Mouse (Mus musculus) midbrain, embryonic 14.5 days (tissue): ENCODE measurements around the gene Slamf8. TPM values are rescaled to one million over a fixed set of nuclear protein-coding genes. Genes with fewer than 3 reads are reported as not detected.

ENCODE experiments used
- ATAC-seq: fragments of 200-750 bp; cut with Nextera tagmentation; 2 replicates; pipeline ENCODE4 v1.8.0; 2017; ENCODE audit warnings: moderate number of reproducible peaks, moderate library complexity; ENCODE audit not compliant: low FRiP score, low TSS enrichment
- DNase-seq: peaks from one replicate; pipeline ENCODE4 v3.0.0-alpha.2; 2015
- H3K27ac ChIP-seq: fragments of 300-500 bp; sonication (generic); replicated peaks from 2 replicates; pipeline ENCODE4 v1.5.1; 2014; ENCODE audit warnings: mild to moderate bottlenecking, low read depth, low read length, moderate library complexity
- H3K27me3 ChIP-seq: fragments of 300-500 bp; sonication (generic); 2 replicates; pipeline ENCODE4 v1.6.1; 2014; ENCODE audit warnings: low read length, control low read depth, mixed read lengths; ENCODE audit not compliant: control insufficient read depth, insufficient read depth
- H3K36me3 ChIP-seq: fragments of 300-500 bp; sonication (generic); 2 replicates; pipeline ENCODE4 v1.6.1; 2014; ENCODE audit warnings: low read length, control low read depth; ENCODE audit not compliant: control insufficient read depth, insufficient read depth
- H3K4me1 ChIP-seq: fragments of 300-500 bp; sonication (generic); 2 replicates; pipeline ENCODE4 v1.6.1; 2014; ENCODE audit warnings: mild to moderate bottlenecking, antibody characterized with exemption, low read length, control low read depth; ENCODE audit not compliant: control insufficient read depth, insufficient read depth
- H3K4me2 ChIP-seq: fragments of 300-500 bp; sonication (generic); 2 replicates; pipeline ENCODE4 v1.6.1; 2014; ENCODE audit warnings: mild to moderate bottlenecking, low read length, moderate library complexity
- H3K4me3 ChIP-seq: fragments of 300-500 bp; sonication (generic); replicated peaks from 2 replicates; pipeline ENCODE4 v1.5.1; 2014; ENCODE audit warnings: low read depth, low read length
- H3K9ac ChIP-seq: fragments of 300-500 bp; sonication (generic); replicated peaks from 2 replicates; pipeline ENCODE4 v1.6.1; 2014; ENCODE audit warnings: mild to moderate bottlenecking, low read length, moderate library complexity
- H3K9me3 ChIP-seq: fragments of 300-500 bp; sonication (generic); 2 replicates; pipeline ENCODE4 v1.6.1; 2016; ENCODE audit warnings: low read length, control low read depth, mixed read lengths; ENCODE audit not compliant: control insufficient read depth
- WGBS: fragments of 180-500 bp; shearing (Covaris S2); extraction: QIAGEN DNeasy Blood & Tissue Kit; methylation state at CpG from one replicate; pipeline ENCODE4 v1.1.7; 2014; 5-methylcytosine and 5-hydroxymethylcytosine counted together
- polyA plus RNA-seq: library from polyadenylated mRNA; unstranded; fragments of >200 nt; fragmentation: Nextera tagmentation; extraction: Ambion mirVana; gene quantifications from 2 replicates; pipeline ENCODE4 v1.2.1, GENCODE M21; 2014

The Slamf8 gene
- polyA plus RNA-seq, 1 experiment from 2014 or later = 0.42 TPM

DNA sequence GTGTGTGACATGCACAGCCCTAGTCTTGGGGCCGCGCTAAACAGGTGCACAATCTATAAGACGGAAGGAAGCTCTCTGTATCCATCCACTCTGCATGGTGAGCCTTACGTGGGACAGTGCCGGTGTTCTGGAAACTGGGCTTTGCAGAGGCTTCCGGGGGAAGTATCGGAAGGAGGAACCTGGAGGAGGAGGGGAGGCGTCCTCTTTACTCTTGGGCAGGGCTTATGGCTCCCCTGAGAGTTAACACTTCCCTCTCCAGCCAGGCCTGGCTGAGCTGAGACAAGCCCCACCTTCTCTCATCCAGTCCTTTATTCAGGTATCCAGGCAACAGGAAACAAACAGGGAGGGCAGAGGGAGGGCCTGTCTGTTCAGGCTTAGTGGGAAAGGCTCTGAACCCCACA, 39.8 kb downstream of the Slamf8 start:
- Histone ChIP-seq H3K9me3 (no peaks in the 10 kb centered on the region), H3K27ac (peak overlapping the region; percentile 38), H3K4me3 (peak overlapping the region; percentile 42), H3K4me2 (peak overlapping the region; percentile 62), H3K9ac (peak overlapping the region; percentile 45), H3K4me1 (peaks cover 22% of the 10 kb centered on the region), H3K36me3 (no peaks in the 10 kb centered on the region), H3K27me3 (no peaks in the 10 kb centered on the region)
- WGBS = under 1% methylated on average over 8 of the region's 8 CpGs
- DNase-seq (peak; percentile 81), ATAC-seq (peak; percentile 82)

DNA sequence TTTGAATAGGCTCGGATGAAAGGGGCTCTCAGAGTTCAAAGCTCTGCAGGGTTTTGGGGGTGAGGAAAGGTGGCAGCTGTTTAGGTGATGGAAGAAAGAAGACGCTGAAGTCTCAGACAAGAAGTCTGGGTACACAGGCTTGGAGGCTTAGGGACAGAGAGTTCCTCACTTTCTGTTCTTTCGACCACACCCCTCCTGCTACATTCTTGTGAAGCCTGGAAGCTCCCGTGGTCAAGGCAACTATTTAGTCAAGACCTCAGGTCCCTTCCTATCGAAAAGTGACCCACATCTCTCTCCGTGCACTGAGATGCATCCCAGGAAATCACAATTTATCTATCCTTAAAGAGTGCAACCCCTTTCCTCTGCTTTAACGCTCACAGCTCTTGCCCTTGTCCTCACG, 40.7 kb downstream of the Slamf8 start:
- DNase-seq = no peak
- Histone ChIP-seq H3K27ac (no peak overlapping the region), H3K4me3 (peak overlapping the region; percentile 42), H3K4me1 (peaks cover 22% of the 10 kb centered on the region), H3K36me3 (no peaks in the 10 kb centered on the region), H3K9me3 (no peaks in the 10 kb centered on the region), H3K4me2 (peak overlapping the region; percentile 62), H3K27me3 (no peaks in the 10 kb centered on the region), H3K9ac (peak overlapping the region; percentile 45; the same call in 1 of the 2 replicates)
- 4% methylated on average over 8 of the region's 8 CpGs for WGBS
- no peak for ATAC-seq

DNA sequence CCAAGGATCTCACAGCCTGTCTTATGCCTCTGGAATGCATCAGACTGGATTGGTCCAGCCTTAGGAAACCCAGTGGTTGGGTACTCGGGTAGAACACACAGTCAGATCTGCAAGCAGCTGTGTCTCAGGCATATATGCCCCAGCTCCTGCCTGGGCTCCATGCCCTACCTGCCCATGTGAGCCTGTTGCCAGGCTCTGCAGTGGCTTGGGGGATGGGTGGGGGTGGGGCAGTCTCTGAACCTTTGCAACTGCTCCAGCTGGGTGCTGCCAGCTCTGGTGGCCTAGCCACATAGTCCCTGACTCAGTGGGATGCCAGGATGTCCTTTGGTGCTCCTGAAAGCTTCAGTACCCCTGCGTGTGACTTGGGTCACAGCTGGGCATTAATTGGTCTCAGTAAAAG, 41.1 kb downstream of the Slamf8 start:
- Histone ChIP-seq H3K4me2 (peak overlapping the region; percentile 62), H3K9ac (no peak overlapping the region), H3K9me3 (no peaks in the 10 kb centered on the region), H3K36me3 (no peaks in the 10 kb centered on the region), H3K27ac (no peak overlapping the region), H3K27me3 (no peaks in the 10 kb centered on the region), H3K4me1 (peaks cover 22% of the 10 kb centered on the region), H3K4me3 (no peak overlapping the region)
- ATAC-seq = no peak
- no peak for DNase-seq
- 14% methylated on average over 2 of the region's 2 CpGs for WGBS

DNA sequence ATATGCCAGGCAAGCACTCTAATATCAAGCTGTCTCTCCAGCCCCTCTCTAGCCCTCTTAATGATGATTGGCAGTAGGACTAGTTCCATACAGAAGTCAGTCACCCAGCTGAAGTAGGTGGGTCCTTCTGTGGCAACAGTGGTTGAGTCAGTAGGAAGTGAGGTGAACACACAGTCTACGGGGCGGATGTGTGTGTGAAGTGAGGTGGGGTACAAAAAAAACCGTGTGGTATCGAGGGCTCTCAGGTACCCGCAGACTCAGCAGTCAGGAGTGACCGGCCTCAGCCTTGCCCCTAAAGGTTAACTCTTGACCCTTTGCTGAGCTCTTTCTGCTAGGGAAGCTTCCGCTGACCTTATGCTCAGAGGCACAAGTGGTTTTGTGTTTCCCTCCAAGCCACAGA, 41.9 kb downstream of the Slamf8 start:
- no peaks in the 10 kb centered on the region for H3K36me3 ChIP-seq
- 50% methylated on average over 7 of the region's 7 CpGs for WGBS
- no peak overlapping the region for H3K9ac ChIP-seq
- DNase-seq (no peak), ATAC-seq (no peak)
- peaks cover 22% of the 10 kb centered on the region for H3K4me1 ChIP-seq
- no peaks in the 10 kb centered on the region for H3K9me3 ChIP-seq
- H3K27ac ChIP-seq = no peak overlapping the region
- H3K4me2 ChIP-seq = no peak overlapping the region
- no peak overlapping the region for H3K4me3 ChIP-seq
- no peaks in the 10 kb centered on the region for H3K27me3 ChIP-seq

GRCm38 (mm10) chr1:172546062-172546461, 44.3 kb downstream of the Slamf8 start:
- no peaks in the 10 kb centered on the region for H3K27me3 ChIP-seq
- 85% methylated on average over 4 of the region's 4 CpGs for WGBS
- ATAC-seq (no peak), DNase-seq (no peak)
- H3K4me3 ChIP-seq = no peak overlapping the region
- no peak overlapping the region for H3K27ac ChIP-seq
- H3K9me3 ChIP-seq = no peaks in the 10 kb centered on the region
- H3K4me1 ChIP-seq = peaks cover 18% of the 10 kb centered on the region
- no peaks in the 10 kb centered on the region for H3K36me3 ChIP-seq
- H3K9ac ChIP-seq = no peak overlapping the region
- no peak overlapping the region for H3K4me2 ChIP-seq

- DNase-seq (peak; percentile 44), ATAC-seq (no peak)
- no peaks in the 10 kb centered on the region for H3K27me3 ChIP-seq
- no peak overlapping the region for H3K4me2 ChIP-seq
- no peak overlapping the region for H3K4me3 ChIP-seq
- H3K27ac ChIP-seq = peak overlapping the region; percentile 65
- H3K9me3 ChIP-seq = no peaks in the 10 kb centered on the region
- 35% methylated on average over 11 of the region's 11 CpGs for WGBS
- H3K4me1 ChIP-seq = peaks cover 8% of the 10 kb centered on the region; the same call in 1 of the 2 replicates
- H3K36me3 ChIP-seq = no peaks in the 10 kb centered on the region
- H3K9ac ChIP-seq = no peak overlapping the region
Observed at GRCm38 (mm10) chr1:172540283-172540820, 50.0 kb downstream of the Slamf8 start.

DNA sequence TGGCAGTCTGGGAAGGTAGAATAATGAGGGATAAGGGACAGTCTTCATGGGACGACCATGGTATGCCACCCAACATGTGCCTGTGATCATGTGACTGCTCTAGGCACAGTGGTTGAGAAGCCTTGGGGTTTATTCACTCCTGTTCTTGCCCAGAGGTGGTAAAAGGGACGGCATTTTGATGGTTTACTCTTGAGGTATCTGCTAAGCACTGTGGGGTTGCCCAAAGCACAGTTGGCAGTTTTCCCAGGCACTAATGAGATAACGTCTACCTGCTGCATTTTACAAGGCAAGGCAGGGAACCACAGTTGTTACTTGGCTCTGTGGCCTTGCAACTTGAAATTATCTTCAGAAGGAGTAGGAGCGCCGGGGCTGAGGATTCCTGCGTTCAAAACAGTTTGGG, 50.5 kb downstream of the Slamf8 start:
- Histone ChIP-seq H3K4me3 (no peak overlapping the region), H3K9ac (no peak overlapping the region), H3K4me1 (peaks cover 8% of the 10 kb centered on the region; the same call in 1 of the 2 replicates), H3K4me2 (no peak overlapping the region), H3K27me3 (no peaks in the 10 kb centered on the region), H3K36me3 (no peaks in the 10 kb centered on the region), H3K9me3 (no peaks in the 10 kb centered on the region), H3K27ac (peak overlapping the region; percentile 65)
- peak; percentile 27 for DNase-seq
- ATAC-seq = peak; percentile 28; the same call in 1 of the 2 replicates
- 52% methylated on average over 6 of the region's 6 CpGs for WGBS

DNA sequence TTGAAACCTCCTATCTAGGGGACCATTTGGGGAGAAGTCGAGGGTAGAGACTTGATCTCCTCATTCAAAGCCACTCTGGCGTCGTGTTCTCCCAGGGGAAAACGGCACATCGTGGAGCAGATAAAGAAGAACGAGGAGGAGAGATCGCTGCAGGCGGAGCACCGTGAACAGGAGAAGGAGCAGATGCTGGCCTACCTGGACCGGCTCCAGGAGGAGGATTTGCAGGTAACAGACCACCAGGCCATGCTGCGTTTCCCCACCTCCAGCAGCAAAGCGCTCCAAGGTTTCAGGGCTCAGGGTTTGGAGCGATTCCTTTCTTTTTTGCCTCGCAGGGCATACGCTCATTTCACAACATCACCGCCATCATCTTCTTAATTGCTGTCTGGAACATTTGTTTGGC, 55.3 kb downstream of the Slamf8 start:
- no peak overlapping the region for H3K27ac ChIP-seq
- H3K36me3 ChIP-seq = no peaks in the 10 kb centered on the region
- H3K9ac ChIP-seq = no peak overlapping the region
- WGBS = 79% methylated on average over 16 of the region's 16 CpGs
- no peaks in the 10 kb centered on the region for H3K9me3 ChIP-seq
- DNase-seq (no peak), ATAC-seq (no peak)
- no peaks in the 10 kb centered on the region; the same call in 1 of the 2 replicates for H3K27me3 ChIP-seq
- peaks cover 18% of the 10 kb centered on the region for H3K4me1 ChIP-seq
- no peak overlapping the region for H3K4me2 ChIP-seq
- H3K4me3 ChIP-seq = no peak overlapping the region

DNA sequence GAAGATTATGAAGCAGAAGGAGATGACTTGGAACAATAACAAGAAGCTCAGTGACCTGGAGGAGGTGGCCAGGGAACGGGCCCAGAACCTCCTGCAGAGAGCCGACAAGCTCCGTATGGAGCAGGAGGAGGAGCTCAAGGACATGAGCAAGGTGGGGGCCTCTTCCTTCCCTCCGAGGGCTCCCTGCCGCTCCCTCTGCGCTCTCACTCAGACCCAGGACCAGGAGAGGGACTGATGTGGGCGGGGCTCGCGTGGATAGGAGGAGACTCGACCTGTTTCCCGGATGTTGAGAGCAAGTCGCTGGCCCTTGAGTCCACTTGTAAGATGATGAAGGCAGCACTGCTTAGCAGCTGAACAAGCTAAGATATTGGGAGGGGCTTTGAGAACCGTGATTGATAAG, 57.8 kb downstream of the Slamf8 start:
- H3K9me3 ChIP-seq = no peaks in the 10 kb centered on the region
- DNase-seq = peak; percentile 71
- H3K36me3 ChIP-seq = no peaks in the 10 kb centered on the region
- H3K4me3 ChIP-seq = peak overlapping the region; percentile 18; the same call in 1 of the 2 replicates
- H3K27ac ChIP-seq = no peak overlapping the region
- peaks cover 13% of the 10 kb centered on the region for H3K4me1 ChIP-seq
- H3K27me3 ChIP-seq = no peaks in the 10 kb centered on the region; the same call in 1 of the 2 replicates
- H3K4me2 ChIP-seq = peak overlapping the region; percentile 43
- H3K9ac ChIP-seq = 0 out of 2 replicates have a peak overlapping the region, but pooled peaks have one; percentile 1
- 1% methylated on average over 13 of the region's 13 CpGs for WGBS
- ATAC-seq = peak; percentile 70
